Mouse (Mus musculus) olfactory bulb, adult 2 months (tissue): ENCODE measurements around the gene 9230102O04Rik.

Experiments
- CTCF ChIP-seq: fragments of 200-500 bp; IDR thresholded peaks from 2 replicates; pipeline ENCODE4 v1.5.1; 2012; ENCODE audit warnings: low read depth, mild to moderate bottlenecking, low read length, moderate library complexity; ENCODE audit not compliant: insufficient read depth
- POLR2A ChIP-seq: fragments of 200-500 bp; IDR thresholded peaks from 2 replicates; pipeline ENCODE4 v1.6.1; 2012; ENCODE audit warnings: mild to moderate bottlenecking, low read depth, low read length, moderate library complexity; ENCODE audit not compliant: insufficient read depth

DNA sequence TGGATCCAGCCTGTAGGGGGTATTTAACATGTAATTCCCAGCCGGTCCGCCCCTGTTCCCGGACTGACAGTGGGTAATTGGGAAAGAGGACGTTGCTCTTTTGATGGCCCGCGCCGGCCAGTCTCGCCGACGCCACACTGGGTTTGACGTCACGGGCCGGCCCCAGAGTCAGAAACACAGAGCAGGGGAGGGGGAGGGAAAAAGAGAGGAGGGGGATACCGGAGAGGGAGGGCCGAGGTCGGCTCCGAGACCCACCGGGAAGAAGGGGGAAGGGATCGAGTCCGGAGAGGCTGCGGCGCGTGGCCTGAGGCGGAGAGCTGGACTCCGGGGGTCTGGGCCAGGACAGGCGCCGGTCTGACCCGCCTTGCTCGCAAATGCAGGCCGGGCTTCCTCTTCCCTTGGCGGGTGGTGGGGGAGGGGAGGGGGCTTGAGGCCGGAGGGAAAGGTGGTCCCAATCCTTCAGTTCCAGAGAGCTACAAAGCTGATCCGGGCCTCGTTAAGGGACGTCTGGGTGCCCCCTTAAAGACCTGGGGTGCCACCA is 8.2 kb downstream of the 9230102O04Rik start, which contains the start of gene 4930412O13Rik:
- TF ChIP-seq POLR2A = no peak
- TF ChIP-seq CTCF = no peak
